Mouse (Mus musculus) MEL (cell line): ENCODE results near the gene Baiap2. TPM values are rescaled to one million over a fixed set of nuclear protein-coding genes. Genes with fewer than 3 reads are reported as not detected.

Experiments
- DNase-seq: peaks from one replicate; pipeline ENCODE4 v3.0.0; 2011; ENCODE audit warnings: low read depth, low spot score
- H3K27ac ChIP-seq: 2 replicates; pipeline ENCODE4 v1.5.1; 2012; ENCODE audit warnings: low read depth, mild to moderate bottlenecking, control low read depth, low read length, moderate library complexity; ENCODE audit not compliant: control insufficient read depth
- H3K27me3 ChIP-seq, 2 experiments: fragments of 150-350 bp in 1 of 2; sonication (generic) in 1 of 2; 2 replicates each; pipeline ENCODE4 v1.6.1; 2012; ENCODE audit warnings: low read length in 2 of 2, mild to moderate bottlenecking in 2 of 2, improper control_type of control experiment in 1 of 2, moderate library complexity in 1 of 2; ENCODE audit not compliant: insufficient read depth in 2 of 2, control insufficient read depth in 1 of 2
- H3K36me3 ChIP-seq, 2 experiments: 2 replicates each; pipeline ENCODE4 v1.6.1; 2012 to 2014; ENCODE audit warnings: low read length in 2 of 2, improper control_type of control experiment in 1 of 2, inconsistent platforms in 1 of 2, mild to moderate bottlenecking in 1 of 2; ENCODE audit not compliant: insufficient read depth in 2 of 2, control insufficient read depth in 1 of 2
- H3K4me1 ChIP-seq, 2 experiments: fragments of 150-350 bp in 1 of 2; sonication (generic) in 1 of 2; 2 replicates each; pipeline ENCODE4 v1.6.1; 2012; ENCODE audit warnings: low read length in 2 of 2, improper control_type of control experiment in 1 of 2, mild to moderate bottlenecking in 1 of 2; ENCODE audit not compliant: insufficient read depth in 2 of 2, control insufficient read depth in 1 of 2
- H3K4me3 ChIP-seq, 2 experiments: fragments of 150-350 bp in 1 of 2; sonication (generic) in 1 of 2; 2 replicates each; pipeline ENCODE4 v1.5.1; 2012; ENCODE audit warnings: low read depth in 2 of 2, low read length in 2 of 2, mild to moderate bottlenecking in 2 of 2, moderate library complexity in 2 of 2, control low read depth in 1 of 2, improper control_type of control experiment in 1 of 2; ENCODE audit not compliant: control insufficient read depth in 1 of 2, insufficient read depth in 1 of 2
- H3K79me2 ChIP-seq: 2 replicates; pipeline ENCODE4 v1.6.1; 2012; ENCODE audit warnings: mild to moderate bottlenecking, low read length, moderate library complexity; ENCODE audit not compliant: control insufficient read depth, poor library complexity, insufficient read depth
- H3K9ac ChIP-seq: 2 replicates; pipeline ENCODE4 v1.6.1; 2012; ENCODE audit warnings: low read depth, mild to moderate bottlenecking, control low read depth, low read length, moderate library complexity; ENCODE audit not compliant: control insufficient read depth, poor library complexity, severe bottlenecking
- H3K9me3 ChIP-seq: fragments of 150-350 bp; sonication (generic); replicated peaks from 2 replicates; pipeline ENCODE4 v1.6.1; 2012; ENCODE audit warnings: mild to moderate bottlenecking, low read length, improper control_type of control experiment, moderate library complexity; ENCODE audit not compliant: insufficient read depth
- BHLHE40 ChIP-seq: IDR thresholded peaks from 2 replicates; pipeline ENCODE4 v1.6.1; 2012; ENCODE audit warnings: low read depth, mild to moderate bottlenecking, inconsistent platforms, low read length, improper control_type of control experiment, borderline replicate concordance
- CHD1 ChIP-seq: IDR thresholded peaks from 2 replicates; pipeline ENCODE4 v1.6.1; 2012; ENCODE audit warnings: low read depth, mild to moderate bottlenecking, inconsistent platforms, low read length, improper control_type of control experiment
- CHD2 ChIP-seq: IDR thresholded peaks from 2 replicates; pipeline ENCODE4 v1.6.1; 2011; ENCODE audit warnings: low read length, improper control_type of control experiment
- CTCF ChIP-seq, 3 experiments: IDR thresholded peaks in 2 of 3; conservative IDR thresholded peaks in 1 of 3; 2 replicates each; pipeline ENCODE4 v1.5.1; 2011 to 2012; ENCODE audit warnings: low read length in 3 of 3, low read depth in 2 of 3, mild to moderate bottlenecking in 2 of 3, improper control_type of control experiment in 1 of 3, inconsistent platforms in 1 of 3, mixed read lengths in 1 of 3, moderate library complexity in 1 of 3; ENCODE audit not compliant: control insufficient read depth in 1 of 3, insufficient read depth in 1 of 3, poor library complexity in 1 of 3, severe bottlenecking in 1 of 3
- ELF1 ChIP-seq: IDR thresholded peaks from 2 replicates; pipeline ENCODE4 v1.6.1; 2014; ENCODE audit warnings: low read depth, mild to moderate bottlenecking, inconsistent platforms, low read length, improper control_type of control experiment, moderate library complexity
- ETS1 ChIP-seq: IDR thresholded peaks from 2 replicates; pipeline ENCODE4 v1.6.1; 2012; ENCODE audit warnings: low read depth, mild to moderate bottlenecking, inconsistent platforms, low read length, improper control_type of control experiment, moderate library complexity
- GATA1 ChIP-seq: IDR thresholded peaks from 2 replicates; pipeline ENCODE4 v1.6.1; 2011; ENCODE audit warnings: low read depth, low read length, improper control_type of control experiment
- HCFC1 ChIP-seq: IDR thresholded peaks from 2 replicates; pipeline ENCODE4 v1.6.1; 2012; ENCODE audit warnings: low read depth, mild to moderate bottlenecking, inconsistent platforms, low read length, improper control_type of control experiment, moderate library complexity
- KAT2A ChIP-seq: conservative IDR thresholded peaks from 2 replicates; pipeline ENCODE4 v1.6.1; 2012; ENCODE audit warnings: low read depth, low read length, improper control_type of control experiment, inconsistent platforms
- MAFK ChIP-seq: IDR thresholded peaks from 2 replicates; pipeline ENCODE4 v1.6.1; 2011; ENCODE audit warnings: low read depth, mild to moderate bottlenecking, low read length, improper control_type of control experiment, borderline replicate concordance
- MAX ChIP-seq: IDR thresholded peaks from 2 replicates; pipeline ENCODE4 v1.6.1; 2011; ENCODE audit warnings: low read length, improper control_type of control experiment
- MAZ ChIP-seq: IDR thresholded peaks from 2 replicates; pipeline ENCODE4 v1.6.1; 2012; ENCODE audit warnings: low read depth, mild to moderate bottlenecking, inconsistent platforms, low read length, improper control_type of control experiment
- MEF2A ChIP-seq: IDR thresholded peaks from 2 replicates; pipeline ENCODE4 v1.6.1; 2014; ENCODE audit warnings: low read depth, mild to moderate bottlenecking, inconsistent platforms, low read length, improper control_type of control experiment; ENCODE audit not compliant: poor library complexity, insufficient replicate concordance, severe bottlenecking; ENCODE audit errors: extremely low read depth
- MXI1 ChIP-seq: IDR thresholded peaks from 2 replicates; pipeline ENCODE4 v1.6.1; 2011; ENCODE audit warnings: mild to moderate bottlenecking, low read depth, low read length, improper control_type of control experiment
- MYB ChIP-seq: IDR thresholded peaks from 2 replicates; pipeline ENCODE4 v1.6.1; 2011; ENCODE audit warnings: mild to moderate bottlenecking, low read depth, low read length, improper control_type of control experiment
- NELFE ChIP-seq: IDR thresholded peaks from 2 replicates; pipeline ENCODE4 v1.6.1; 2011; ENCODE audit warnings: low read depth, low read length, improper control_type of control experiment
- NRF1 ChIP-seq: IDR thresholded peaks from 2 replicates; pipeline ENCODE4 v1.6.1; 2014; ENCODE audit warnings: low read depth, mild to moderate bottlenecking, inconsistent platforms, low read length, improper control_type of control experiment, moderate library complexity; ENCODE audit not compliant: poor library complexity, insufficient read depth, severe bottlenecking
- POLR2A ChIP-seq, 2 experiments: IDR thresholded peaks; 2 replicates each; pipeline ENCODE4 v1.6.1; 2011 to 2012; ENCODE audit warnings: low read length in 2 of 2, mild to moderate bottlenecking in 2 of 2, control low read depth in 1 of 2, improper control_type of control experiment in 1 of 2, low read depth in 1 of 2, moderate library complexity in 1 of 2; ENCODE audit not compliant: control insufficient read depth in 1 of 2, insufficient read depth in 1 of 2, poor library complexity in 1 of 2
- RAD21 ChIP-seq: IDR thresholded peaks from 2 replicates; pipeline ENCODE4 v1.6.1; 2011; ENCODE audit warnings: mild to moderate bottlenecking, low read depth, low read length, improper control_type of control experiment
- RCOR1 ChIP-seq: IDR thresholded peaks from 2 replicates; pipeline ENCODE4 v1.6.1; 2012; ENCODE audit warnings: low read depth, mild to moderate bottlenecking, inconsistent platforms, low read length, improper control_type of control experiment
- SIN3A ChIP-seq: IDR thresholded peaks from 2 replicates; pipeline ENCODE4 v1.6.1; 2012; ENCODE audit warnings: low read length, improper control_type of control experiment, inconsistent platforms
- SMC3 ChIP-seq: IDR thresholded peaks from 2 replicates; pipeline ENCODE4 v1.6.1; 2011; ENCODE audit warnings: low read depth, low read length, improper control_type of control experiment
- UBTF ChIP-seq: IDR thresholded peaks from 2 replicates; pipeline ENCODE4 v1.6.1; 2012; ENCODE audit warnings: low read depth, mild to moderate bottlenecking, inconsistent platforms, low read length, improper control_type of control experiment, moderate library complexity, borderline replicate concordance; ENCODE audit not compliant: insufficient read depth
- USF1 ChIP-seq: IDR thresholded peaks from 2 replicates; pipeline ENCODE4 v1.6.1; 2014; ENCODE audit warnings: low read depth, mild to moderate bottlenecking, inconsistent platforms, low read length, improper control_type of control experiment, moderate library complexity
- USF2 ChIP-seq, 2 experiments: IDR thresholded peaks; 2 replicates each; pipeline ENCODE4 v1.6.1; 2011 to 2012; ENCODE audit warnings: improper control_type of control experiment in 2 of 2, low read length in 2 of 2, borderline replicate concordance in 1 of 2, inconsistent platforms in 1 of 2, low read depth in 1 of 2, mild to moderate bottlenecking in 1 of 2; ENCODE audit not compliant: insufficient read depth in 1 of 2
- ZC3H11A ChIP-seq: IDR thresholded peaks from 2 replicates; pipeline ENCODE4 v1.6.1; 2012; ENCODE audit warnings: low read depth, mild to moderate bottlenecking, inconsistent platforms, low read length, improper control_type of control experiment
- polyA plus RNA-seq, 2 experiments: library from polyadenylated mRNA; stranded (reverse) in 1 of 2; unstranded in 1 of 2; fragments of >175 nt in 1 of 2; fragments of >200 nt in 1 of 2; gene quantifications; 2 replicates each; pipeline versions ENCODE4 v1.2.1 to v1.2.4; 2012; ENCODE audit warnings: low replicate concordance in 2 of 2, low read depth in 1 of 2; ENCODE audit not compliant: insufficient read length in 2 of 2, insufficient read depth in 1 of 2, missing spikeins in 1 of 2
- total RNA-seq: library from RNA; depleted of rRNA; stranded (reverse); fragments of 300-350 nt; gene quantifications from 2 replicates; pipeline ENCODE4 v1.2.3, GENCODE M21; 2012

Baiap2 gene
- total and polyA plus RNA-seq, 3 experiments, result 27.5 to 31.3 TPM; not detected in 1

DNA sequence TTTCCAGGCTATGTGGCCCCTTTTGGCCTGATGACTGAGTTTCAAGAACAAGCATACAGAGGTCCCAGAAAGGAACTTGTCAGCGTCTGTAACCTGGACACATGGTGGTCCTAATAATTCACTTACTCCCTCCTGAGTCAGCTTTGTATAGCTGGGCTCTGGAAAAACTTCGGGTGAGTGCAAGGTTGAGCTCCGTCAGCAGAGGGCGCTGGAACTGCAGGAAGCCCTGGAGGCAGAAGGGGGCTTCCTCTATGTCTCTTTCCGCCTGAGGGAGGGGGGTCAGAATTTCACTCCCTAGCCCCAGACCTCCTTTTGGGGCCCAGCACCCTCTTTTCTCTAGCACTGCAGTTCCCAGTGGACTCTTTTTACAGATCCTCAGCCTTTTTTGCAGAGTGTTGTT lies 33.1 kb upstream of the Baiap2 start:
- Histone ChIP-seq H3K4me3 (peak overlapping the region; percentile 10 to 50; a peak in 3 of 4 replicates), H3K79me2 (peaks cover 5% of the 10 kb centered on the region; the same call in 1 of the 2 replicates), H3K27ac (no peak overlapping the region), H3K36me3 (no peaks in the 10 kb centered on the region), H3K4me1 (peaks cover 0 to 18% of the 10 kb centered on the region in 2 experiments; a peak in 3 of 4 replicates), H3K9me3 (no peaks in the 10 kb centered on the region), H3K9ac (peak overlapping the region; percentile 62), H3K27me3 (no peaks in the 10 kb centered on the region)
- TF ChIP-seq MYB (no peak), NRF1 (no peak), POLR2A (IDR thresholded peaks at IDR 0.05; ENCODE audit: control insufficient read depth in 1 of 2, insufficient read depth in 1 of 2, low read depth in 1 of 2, low read length in 2 of 2, poor library complexity in 1 of 2) (peak in 1 of 2 experiments; percentile 28; a peak in 1 of 4 replicates), RAD21 (peak; percentile 90), USF1 (no peak), CHD1 (no peak), CTCF (IDR thresholded peaks at IDR 0.05 in 2 of 3, conservative IDR thresholded peaks at IDR 0.05 in 1 of 3; ENCODE audit: control insufficient read depth in 1 of 3, insufficient read depth in 1 of 3, low read depth in 2 of 3, low read length in 3 of 3, poor library complexity in 1 of 3, severe bottlenecking in 1 of 3) (peak; percentile 91 to 99 (median 97)), MEF2A (no peak), MXI1 (no peak), MAX (no peak), ZC3H11A (peak; percentile 76), USF2 (IDR thresholded peaks at IDR 0.05; ENCODE audit: borderline replicate concordance in 1 of 2, insufficient read depth in 1 of 2, low read depth in 1 of 2, low read length in 2 of 2) (no peak), UBTF (no peak), SIN3A (peak; percentile 9; the same call in 1 of the 2 replicates), KAT2A (no peak), SMC3 (peak; percentile 89), MAZ (peak; percentile 86), GATA1 (no peak), NELFE (no peak)
- DNase-seq, result peak; percentile 89

DNA sequence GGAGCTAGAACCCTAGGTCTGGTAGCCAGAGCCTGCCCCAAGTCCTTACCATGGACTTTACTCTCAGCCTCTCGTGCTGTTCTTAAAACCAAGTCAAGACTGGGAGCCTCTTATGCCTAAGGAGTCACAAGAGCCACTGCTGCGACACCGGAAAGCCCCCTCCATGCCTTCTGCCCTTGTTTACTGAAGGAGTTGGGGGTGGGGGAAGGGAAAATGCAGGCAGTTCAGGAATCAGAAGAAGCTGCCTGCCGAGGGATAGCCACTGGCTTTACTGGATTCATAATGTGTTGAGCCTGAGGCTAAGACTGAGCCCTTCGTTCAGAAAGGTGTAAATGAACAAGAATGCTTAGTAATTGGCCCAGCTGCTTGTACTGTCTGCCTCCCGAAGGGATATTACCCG lies 29.7 kb upstream of the Baiap2 start:
- H3K9ac ChIP-seq, result peak overlapping the region; percentile 90
- H3K9me3 ChIP-seq, result no peaks in the 10 kb centered on the region
- H3K79me2 ChIP-seq, result peaks cover 5% of the 10 kb centered on the region; the same call in 1 of the 2 replicates
- H3K36me3 ChIP-seq, result no peaks in the 10 kb centered on the region
- no peak overlapping the region for H3K27ac ChIP-seq
- no peak for DNase-seq
- peak overlapping the region; percentile 86 to 89 for H3K4me3 ChIP-seq
- no peak for TF ChIP-seq POLR2A (IDR thresholded peaks at IDR 0.05; ENCODE audit: control insufficient read depth in 1 of 2, insufficient read depth in 1 of 2, low read depth in 1 of 2, low read length in 2 of 2, poor library complexity in 1 of 2)
- TF ChIP-seq ETS1, result no peak
- TF ChIP-seq RCOR1, result no peak
- TF ChIP-seq MAFK, result no peak
- no peak for TF ChIP-seq HCFC1
- TF ChIP-seq MAZ, result no peak
- no peak for TF ChIP-seq ELF1
- no peak for TF ChIP-seq BHLHE40
- TF ChIP-seq NELFE, result no peak
- no peak for TF ChIP-seq CHD2
- peaks cover 0 to 24% of the 10 kb centered on the region in 2 experiments; a peak in 3 of 4 replicates for H3K4me1 ChIP-seq
- H3K27me3 ChIP-seq, result no peaks in the 10 kb centered on the region
